Mouse (Mus musculus) lung, embryonic 14.5 days (tissue): ENCODE measurements at regions not wholly inside any gene's neighbourhood (a gene's known extent, or its start where the extent isn't known, plus 50 kb on each side); places are given as distances from the start of the nearest gene placed in this dataset.

Experiments
- ATAC-seq: fragments of 200-750 bp; cut with Nextera tagmentation; 2 replicates; pipeline ENCODE4 v1.8.0; 2017; ENCODE audit warnings: mild to moderate bottlenecking, moderate TSS enrichment, moderate library complexity; ENCODE audit not compliant: insufficient read depth
- DNase-seq: peaks from one replicate; pipeline ENCODE4 v3.0.0-alpha.2; 2015
- H3K27ac ChIP-seq: fragments of 300-500 bp; sonication (generic); 2 replicates; pipeline ENCODE4 v1.5.1; 2014; ENCODE audit warnings: low read depth, mild to moderate bottlenecking, moderate library complexity
- H3K27me3 ChIP-seq: fragments of 300-500 bp; sonication (generic); 2 replicates; pipeline ENCODE4 v1.6.1; 2014; ENCODE audit warnings: low read length, control low read depth; ENCODE audit not compliant: insufficient read depth
- H3K36me3 ChIP-seq: fragments of 300-500 bp; sonication (generic); 2 replicates; pipeline ENCODE4 v1.6.1; 2014; ENCODE audit warnings: control low read depth; ENCODE audit not compliant: insufficient read depth
- H3K4me1 ChIP-seq: fragments of 300-500 bp; sonication (generic); 2 replicates; pipeline ENCODE4 v1.6.1; 2014; ENCODE audit warnings: antibody characterized with exemption, control low read depth; ENCODE audit not compliant: insufficient read depth
- H3K4me2 ChIP-seq: fragments of 300-500 bp; sonication (generic); 2 replicates; pipeline ENCODE4 v1.6.1; 2014; ENCODE audit warnings: mild to moderate bottlenecking
- H3K4me3 ChIP-seq: fragments of 300-500 bp; sonication (generic); 2 replicates; pipeline ENCODE4 v1.5.1; 2014; ENCODE audit warnings: low read depth, low read length
- H3K9ac ChIP-seq: fragments of 300-500 bp; sonication (generic); 2 replicates; pipeline ENCODE4 v1.6.1; 2014
- H3K9me3 ChIP-seq: fragments of 300-500 bp; sonication (generic); 2 replicates; pipeline ENCODE4 v1.6.1; 2016; ENCODE audit warnings: low read depth, low read length, control low read depth
- CTCF ChIP-seq: IDR thresholded peaks from 2 replicates; pipeline ENCODE4 v1.5.1; 2016; ENCODE audit warnings: antibody characterized with exemption, low read depth
- WGBS: fragments of 180-500 bp; shearing (Covaris S2); extraction: QIAGEN DNeasy Blood & Tissue Kit; methylation state at CpG from one replicate; pipeline ENCODE4 v1.1.7; 2014; 5-methylcytosine and 5-hydroxymethylcytosine counted together

DNA sequence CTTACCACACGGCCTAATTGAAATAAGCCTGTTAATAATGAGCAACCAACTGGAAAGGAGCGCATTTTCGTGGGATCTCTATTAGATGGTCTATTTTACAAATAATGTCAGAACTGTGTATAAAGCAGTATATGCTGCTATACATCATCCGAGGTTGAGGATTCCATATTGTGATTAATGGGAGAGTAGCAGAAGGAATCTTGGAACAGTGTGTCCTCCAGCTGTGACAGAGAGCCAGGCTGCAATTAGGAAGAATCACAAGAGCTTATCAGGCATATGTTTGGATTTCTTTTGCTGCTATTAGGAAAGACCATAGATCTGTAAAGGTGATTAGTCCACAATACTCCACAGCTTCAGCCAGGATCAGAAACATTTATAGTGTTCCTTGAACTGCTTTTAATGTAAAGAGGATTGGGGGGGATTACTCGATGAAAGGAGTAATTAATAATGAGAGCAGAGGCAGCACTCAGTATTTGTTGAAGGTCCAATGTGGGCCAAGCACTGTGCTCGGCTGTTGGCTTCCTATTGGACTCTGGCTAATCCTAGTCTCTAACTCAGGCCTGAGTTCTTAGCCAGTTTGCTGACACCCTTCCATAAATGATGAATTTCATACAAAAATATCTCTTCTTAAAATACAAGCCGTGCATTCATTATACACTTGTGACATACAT is 88.7 kb upstream of the Atp11c start:
- Histone ChIP-seq H3K36me3 (no peaks in the 10 kb centered on the region), H3K4me3 (no peak overlapping the region), H3K9ac (no peak overlapping the region), H3K27me3 (no peaks in the 10 kb centered on the region), H3K4me2 (no peak overlapping the region), H3K27ac (no peak overlapping the region), H3K4me1 (no peaks in the 10 kb centered on the region), H3K9me3 (no peaks in the 10 kb centered on the region)
- ATAC-seq (no peak), DNase-seq (no peak)
- no peak for TF ChIP-seq CTCF
- 58% methylated on average over 7 of the region's 7 CpGs for WGBS

DNA sequence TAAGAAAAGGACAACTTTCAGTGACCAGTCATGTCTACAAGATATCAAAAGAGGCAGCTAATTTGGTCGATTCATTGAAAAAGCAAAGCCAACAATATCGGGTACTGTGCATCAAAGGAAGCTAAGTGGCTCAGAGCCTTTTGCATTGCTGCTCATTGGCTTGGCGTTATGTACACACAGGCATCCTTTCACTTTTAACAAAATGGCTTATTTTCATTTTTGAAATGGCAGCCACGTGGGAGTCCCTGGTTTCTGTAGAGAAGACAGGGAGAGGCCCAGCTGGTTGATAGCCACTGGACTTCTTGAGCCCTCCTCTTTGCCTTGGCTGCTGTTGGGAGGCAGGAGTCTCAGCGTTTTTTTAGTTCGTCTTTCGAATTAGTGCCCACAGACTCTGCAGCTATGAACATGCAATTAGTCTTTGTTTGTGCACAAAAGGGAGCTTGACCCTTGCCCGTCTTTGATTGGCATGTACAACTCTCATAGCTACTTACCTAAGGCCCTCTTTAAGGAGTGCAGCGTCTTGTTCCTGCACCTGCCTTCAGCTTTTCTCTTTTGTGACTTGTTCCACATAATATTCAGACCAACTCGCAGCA is 52.3 kb upstream of the Atp11c start:
- no peaks in the 10 kb centered on the region for H3K4me1 ChIP-seq
- H3K27ac ChIP-seq, result no peak overlapping the region
- no peak overlapping the region for H3K4me3 ChIP-seq
- no peaks in the 10 kb centered on the region for H3K27me3 ChIP-seq
- H3K4me2 ChIP-seq, result no peak overlapping the region
- DNase-seq (no peak), ATAC-seq (no peak)
- H3K9me3 ChIP-seq, result no peaks in the 10 kb centered on the region
- TF ChIP-seq CTCF, result no peak
- 54% methylated on average over 10 of the region's 10 CpGs for WGBS
- H3K36me3 ChIP-seq, result no peaks in the 10 kb centered on the region
- no peak overlapping the region for H3K9ac ChIP-seq
